Mouse (Mus musculus): Measurements from ENCODE around the gene Sowaha. TPM values are rescaled to one million over a fixed set of nuclear protein-coding genes. Genes with fewer than 3 reads are reported as not detected.

The Sowaha gene
- polyA plus RNA-seq, 1 experiment from 2014 or later: 0.13 TPM

- no peak overlapping the region for H3K27ac ChIP-seq (ENCODE audit: low read length)
- H3K27me3 ChIP-seq (ENCODE audit: control insufficient read depth, insufficient read depth, low read length): no peaks in the 10 kb centered on the region
- 41% methylated on average over 3 of the region's 3 CpGs for WGBS
Measured at GRCm38 (mm10) chr11:53508591-53508990, 28.5 kb upstream of the Sowaha start.

DNA sequence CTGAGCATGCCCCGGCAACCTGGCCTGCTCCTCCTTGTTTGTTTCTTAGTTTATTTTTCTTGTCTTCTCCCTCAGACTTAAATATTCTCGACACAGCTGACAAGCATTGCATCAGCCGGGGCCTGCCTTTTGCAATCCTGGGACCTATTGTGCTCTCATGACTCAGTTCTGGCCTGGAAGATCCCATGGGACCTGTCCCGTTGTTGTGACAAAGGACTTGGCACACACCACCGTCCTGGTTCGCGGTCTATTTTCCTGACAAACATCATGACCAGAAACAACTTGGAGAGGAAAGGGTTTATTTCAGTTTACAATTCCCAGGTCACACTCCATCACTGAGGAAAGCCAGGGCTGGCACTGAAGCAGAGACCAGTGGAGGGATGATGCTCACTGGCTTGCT, 28.1 kb upstream of the Sowaha start:
- Histone ChIP-seq H3K27ac (ENCODE audit: low read length) (no peak overlapping the region), H3K4me3 (ENCODE audit: low read depth, low read length) (no peak overlapping the region), H3K4me1 (ENCODE audit: control insufficient read depth, insufficient read depth, low read length) (no peaks in the 10 kb centered on the region), H3K27me3 (ENCODE audit: control insufficient read depth, insufficient read depth, low read length) (no peaks in the 10 kb centered on the region), H3K9ac (replicated peaks; ENCODE audit: low read depth, low read length) (no peak overlapping the region), H3K4me2 (replicated peaks; ENCODE audit: low read depth, low read length) (no peak overlapping the region), H3K9me3 (ENCODE audit: control insufficient read depth, low read depth, low read length) (no peaks in the 10 kb centered on the region), H3K36me3 (ENCODE audit: control insufficient read depth, insufficient read depth, low read length) (no peaks in the 10 kb centered on the region)
- WGBS: 67% methylated on average over 7 of the region's 7 CpGs
- no peak for ATAC-seq (ENCODE audit: insufficient number of reproducible peaks, insufficient read depth, low FRiP score, low read depth)

More at GRCm38 (mm10) chr11:53508591-53508990, 28.5 kb upstream of the Sowaha start:
- Histone ChIP-seq H3K4me3 (ENCODE audit: low read depth, low read length) (no peak overlapping the region), H3K9ac (replicated peaks; ENCODE audit: low read depth, low read length) (no peak overlapping the region), H3K9me3 (ENCODE audit: control insufficient read depth, low read depth, low read length) (no peaks in the 10 kb centered on the region), H3K4me1 (ENCODE audit: control insufficient read depth, insufficient read depth, low read length) (no peaks in the 10 kb centered on the region), H3K36me3 (ENCODE audit: control insufficient read depth, insufficient read depth, low read length) (no peaks in the 10 kb centered on the region), H3K4me2 (replicated peaks; ENCODE audit: low read depth, low read length) (no peak overlapping the region)
- no peak for ATAC-seq (ENCODE audit: insufficient number of reproducible peaks, insufficient read depth, low FRiP score, low read depth)

GRCm38 (mm10) chr11:53507098-53507805, 27.2 kb upstream of the Sowaha start:
- Histone ChIP-seq H3K36me3 (ENCODE audit: control insufficient read depth, insufficient read depth, low read length) (no peaks in the 10 kb centered on the region), H3K4me2 (replicated peaks; ENCODE audit: low read depth, low read length) (no peak overlapping the region), H3K9ac (replicated peaks; ENCODE audit: low read depth, low read length) (no peak overlapping the region), H3K27me3 (ENCODE audit: control insufficient read depth, insufficient read depth, low read length) (no peaks in the 10 kb centered on the region), H3K4me3 (ENCODE audit: low read depth, low read length) (no peak overlapping the region), H3K27ac (ENCODE audit: low read length) (no peak overlapping the region), H3K9me3 (ENCODE audit: control insufficient read depth, low read depth, low read length) (no peaks in the 10 kb centered on the region), H3K4me1 (ENCODE audit: control insufficient read depth, insufficient read depth, low read length) (no peaks in the 10 kb centered on the region)
- 82% methylated on average over 9 of the region's 9 CpGs for WGBS
- ATAC-seq (ENCODE audit: insufficient number of reproducible peaks, insufficient read depth, low FRiP score, low read depth): no peak

GRCm38 (mm10) chr11:53505026-53505663, 25.1 kb upstream of the Sowaha start:
- ATAC-seq (ENCODE audit: insufficient number of reproducible peaks, insufficient read depth, low FRiP score, low read depth): no peak
- 68% methylated on average over 5 of the region's 5 CpGs for WGBS
- Histone ChIP-seq H3K4me2 (replicated peaks; ENCODE audit: low read depth, low read length) (no peak overlapping the region), H3K4me3 (ENCODE audit: low read depth, low read length) (no peak overlapping the region), H3K9ac (replicated peaks; ENCODE audit: low read depth, low read length) (no peak overlapping the region), H3K4me1 (ENCODE audit: control insufficient read depth, insufficient read depth, low read length) (no peaks in the 10 kb centered on the region), H3K9me3 (ENCODE audit: control insufficient read depth, low read depth, low read length) (no peaks in the 10 kb centered on the region), H3K27me3 (ENCODE audit: control insufficient read depth, insufficient read depth, low read length) (no peaks in the 10 kb centered on the region), H3K36me3 (ENCODE audit: control insufficient read depth, insufficient read depth, low read length) (no peaks in the 10 kb centered on the region), H3K27ac (ENCODE audit: low read length) (no peak overlapping the region)

- H3K9me3 ChIP-seq (ENCODE audit: control insufficient read depth, low read depth, low read length): no peaks in the 10 kb centered on the region
- no peak overlapping the region for H3K4me3 ChIP-seq (ENCODE audit: low read depth, low read length)
- no peak for ATAC-seq (ENCODE audit: insufficient number of reproducible peaks, insufficient read depth, low FRiP score, low read depth)
- H3K4me1 ChIP-seq (ENCODE audit: control insufficient read depth, insufficient read depth, low read length): no peaks in the 10 kb centered on the region
- H3K27ac ChIP-seq (ENCODE audit: low read length): no peak overlapping the region
- no peak overlapping the region for H3K4me2 ChIP-seq (replicated peaks; ENCODE audit: low read depth, low read length)
- WGBS: 77% methylated on average over 8 of the region's 8 CpGs
- no peaks in the 10 kb centered on the region for H3K36me3 ChIP-seq (ENCODE audit: control insufficient read depth, insufficient read depth, low read length)
- H3K27me3 ChIP-seq (ENCODE audit: control insufficient read depth, insufficient read depth, low read length): no peaks in the 10 kb centered on the region
- H3K9ac ChIP-seq (replicated peaks; ENCODE audit: low read depth, low read length): no peak overlapping the region
Measured at GRCm38 (mm10) chr11:53504376-53504775, 24.3 kb upstream of the Sowaha start.

GRCm38 (mm10) chr11:53503738-53504137, 23.7 kb upstream of the Sowaha start:
- H3K4me3 ChIP-seq (ENCODE audit: low read depth, low read length): no peak overlapping the region
- H3K9me3 ChIP-seq (ENCODE audit: control insufficient read depth, low read depth, low read length): no peaks in the 10 kb centered on the region
- H3K27me3 ChIP-seq (ENCODE audit: control insufficient read depth, insufficient read depth, low read length): no peaks in the 10 kb centered on the region
- ATAC-seq (ENCODE audit: insufficient number of reproducible peaks, insufficient read depth, low FRiP score, low read depth): no peak
- no peak overlapping the region for H3K4me2 ChIP-seq (replicated peaks; ENCODE audit: low read depth, low read length)
- no peaks in the 10 kb centered on the region for H3K36me3 ChIP-seq (ENCODE audit: control insufficient read depth, insufficient read depth, low read length)
- no peak overlapping the region for H3K27ac ChIP-seq (ENCODE audit: low read length)
- H3K4me1 ChIP-seq (ENCODE audit: control insufficient read depth, insufficient read depth, low read length): no peaks in the 10 kb centered on the region
- WGBS: 82% methylated on average over 5 of the region's 5 CpGs
- H3K9ac ChIP-seq (replicated peaks; ENCODE audit: low read depth, low read length): no peak overlapping the region

- H3K4me3 ChIP-seq (ENCODE audit: low read depth, low read length): no peak overlapping the region
- H3K9ac ChIP-seq (replicated peaks; ENCODE audit: low read depth, low read length): no peak overlapping the region
- H3K9me3 ChIP-seq (ENCODE audit: control insufficient read depth, low read depth, low read length): no peaks in the 10 kb centered on the region
- no peak overlapping the region for H3K4me2 ChIP-seq (replicated peaks; ENCODE audit: low read depth, low read length)
- no peaks in the 10 kb centered on the region for H3K36me3 ChIP-seq (ENCODE audit: control insufficient read depth, insufficient read depth, low read length)
- ATAC-seq (ENCODE audit: insufficient number of reproducible peaks, insufficient read depth, low FRiP score, low read depth): no peak
- H3K4me1 ChIP-seq (ENCODE audit: control insufficient read depth, insufficient read depth, low read length): no peaks in the 10 kb centered on the region
- WGBS: 79% methylated on average over 8 of the region's 8 CpGs
- no peaks in the 10 kb centered on the region for H3K27me3 ChIP-seq (ENCODE audit: control insufficient read depth, insufficient read depth, low read length)
- no peak overlapping the region for H3K27ac ChIP-seq (ENCODE audit: low read length)
Measured at GRCm38 (mm10) chr11:53502039-53502765, 22.1 kb upstream of the Sowaha start.

GRCm38 (mm10) chr11:53500569-53500968, 20.5 kb upstream of the Sowaha start:
- no peaks in the 10 kb centered on the region for H3K9me3 ChIP-seq (ENCODE audit: control insufficient read depth, low read depth, low read length)
- 0 out of 2 replicates have a peak overlapping the region, but pooled peaks have one; percentile 10 for H3K4me2 ChIP-seq (replicated peaks; ENCODE audit: low read depth, low read length)
- no peaks in the 10 kb centered on the region for H3K4me1 ChIP-seq (ENCODE audit: control insufficient read depth, insufficient read depth, low read length)
- no peak for ATAC-seq (ENCODE audit: insufficient number of reproducible peaks, insufficient read depth, low FRiP score, low read depth)
- no peaks in the 10 kb centered on the region for H3K36me3 ChIP-seq (ENCODE audit: control insufficient read depth, insufficient read depth, low read length)
- H3K27ac ChIP-seq (ENCODE audit: low read length): no peak overlapping the region
- 9% methylated on average over 11 of the region's 11 CpGs for WGBS
- no peak overlapping the region for H3K4me3 ChIP-seq (ENCODE audit: low read depth, low read length)
- H3K9ac ChIP-seq (replicated peaks; ENCODE audit: low read depth, low read length): no peak overlapping the region
- no peaks in the 10 kb centered on the region for H3K27me3 ChIP-seq (ENCODE audit: control insufficient read depth, insufficient read depth, low read length)

Measured in stomach, embryonic 14.5 days (tissue).